In the genomic region with DNA sequence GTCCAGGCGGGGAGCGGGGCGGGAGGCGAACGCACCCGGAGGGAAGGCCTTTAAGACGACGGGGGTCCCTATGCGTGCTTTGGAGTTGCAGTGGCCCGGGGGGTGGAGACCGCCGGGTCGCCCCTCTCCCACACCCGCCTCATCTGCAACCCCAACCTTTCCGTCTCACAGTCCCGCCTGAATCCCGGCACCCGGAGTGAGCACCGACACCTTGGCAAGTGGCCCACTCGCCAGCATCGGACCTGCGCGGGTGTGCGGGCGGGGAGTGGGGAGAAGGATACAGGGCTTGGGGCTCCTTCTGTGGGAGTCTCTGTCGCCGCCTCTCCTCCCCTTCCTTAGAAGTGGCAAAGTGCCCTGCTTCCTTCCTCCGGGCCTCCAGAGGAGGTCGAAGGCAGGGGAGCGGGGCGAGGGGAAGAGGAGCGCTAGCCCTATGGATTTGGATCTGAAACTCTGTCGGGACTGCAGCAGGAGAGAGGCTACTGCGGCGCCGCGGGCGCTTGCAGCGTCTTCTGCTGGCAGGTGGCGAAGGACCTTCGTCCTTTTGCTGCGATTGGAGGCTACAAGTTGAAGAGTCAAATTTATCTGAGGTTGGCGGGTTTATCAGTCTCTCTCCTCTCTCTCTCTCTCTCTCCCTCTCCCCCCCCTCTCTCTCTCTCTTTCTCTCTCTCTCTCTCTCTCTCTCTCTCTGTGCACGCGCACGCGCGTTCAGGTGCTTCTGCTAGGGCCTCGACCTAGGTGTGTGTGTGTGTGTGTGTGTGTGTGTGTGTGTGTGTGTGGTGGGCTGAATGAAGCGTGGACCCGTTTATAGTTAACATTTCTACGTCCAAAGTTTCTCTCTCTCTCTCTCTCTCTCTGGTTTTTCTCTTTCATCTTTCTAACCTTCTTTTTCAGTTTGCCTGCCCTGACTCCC, we compare ENCODE assay signal across 8 mouse cellular contexts. TPM values are rescaled to one million over a fixed set of nuclear protein-coding genes. Genes with fewer than 3 reads are reported as not detected.
DNase-seq lines count a peak whose midpoint lies in the region; TF ChIP-seq lines count a peak whose summit lies in the region.
"Had no signal": no experiment of that assay in that cellular context is flagged by ENCODE, and none has a peak within 500 bp of the region (broad histone marks: within the 10 kb centered on the region; RNA-seq: fewer than 3 reads in every experiment).

No protein-coding gene starts in this region.

- TF ChIP-seq POLR2A in thymus, adult 2 months (IDR thresholded peaks at IDR 0.05; ENCODE audit: control insufficient read depth, extremely low read depth, insufficient read depth, low read length, poor library complexity): no peak

- no peaks in the 10 kb centered on the region for H3K4me1 ChIP-seq in thymus, adult 2 months (replicated peaks; ENCODE audit: control insufficient read depth, insufficient read depth, low read length)

- H3K27ac ChIP-seq in thymus, adult 2 months (ENCODE audit: control insufficient read depth, insufficient read depth, low read length): no peak overlapping the region

- DNase-seq in thymus, adult 2 months: peak; percentile 9
- no peak for DNase-seq in thymus, postnatal 0 days (ENCODE audit: low spot score)
- peak; percentile 82 for DNase-seq in cerebellum, adult 9-11 months
- peak; percentile 15 to 21 for DNase-seq in gastrocnemius, postnatal 4 days (ENCODE audit: low spot score in 2 of 2)
- peak; percentile 22 to 53 for DNase-seq in layer of hippocampus, adult 18-20 months (ENCODE audit: low spot score in 2 of 2)
- peak; percentile 16 for DNase-seq in mesoderm, embryonic 11.5 days (ENCODE audit: low read depth, low spot score)
- peak; percentile 16 for DNase-seq in testis, postnatal 14 days (ENCODE audit: low spot score)

- H3K4me3 ChIP-seq in thymus, adult 2 months (ENCODE audit: control insufficient read depth, insufficient read depth, low read length): no peak overlapping the region

- no peak for TF ChIP-seq CTCF in thymus, adult 2 months (IDR thresholded peaks at IDR 0.05; ENCODE audit: borderline replicate concordance, control insufficient read depth, extremely low read depth, insufficient read depth, low read length, poor library complexity)

- 5% methylated on average over 51 of the region's 52 CpGs for WGBS in thymus, adult 2 months

- peaks cover 9% of the 10 kb centered on the region; the same call in 1 of the 2 replicates for H3K27me3 ChIP-seq in thymus, adult 2 months (ENCODE audit: control insufficient read depth, insufficient read depth, low read length)

- H3K36me3 ChIP-seq in thymus, adult 2 months (ENCODE audit: control insufficient read depth, insufficient read depth, low read length): no peaks in the 10 kb centered on the region

RNA-seq across cellular contexts. Expression of a gene that starts 0.7 kb away (rescaled TPM):
- polyA plus RNA-seq in thymus, adult 2 months (2012; rRNA removed): 0.08 TPM in 1 of 2 replicates, not detected in the other
- polyA plus RNA-seq in thymus, postnatal 0 days (2015; fragmentation: Nextera tagmentation; extraction: Ambion mirVana): not detected in 2 replicates
- total RNA-seq in gastrocnemius, postnatal 4 days (2021): not detected
- 10 to 100 TPM; 17.5 to 19.7 TPM for total RNA-seq in layer of hippocampus, adult 18-20 months (2021)
- polyA plus RNA-seq: erythroblast, embryonic 14.5 days had no signal

RNA-seq across cellular contexts. Expression of a gene that starts 57.0 kb away (rescaled TPM):
- polyA plus RNA-seq in thymus, adult 2 months (2012; rRNA removed): 7.4 and 9.2 TPM in 2 replicates
- 21.0 and 21.5 TPM in 2 replicates for polyA plus RNA-seq in thymus, postnatal 0 days (2015; fragmentation: Nextera tagmentation; extraction: Ambion mirVana)
- 10 to 100 TPM; 12.7 to 14.2 TPM for total RNA-seq in gastrocnemius, postnatal 4 days (2021)
- total RNA-seq in layer of hippocampus, adult 18-20 months (2021): 10 to 100 TPM; 21.3 TPM

Comparison
In these comparisons a context has a peak if more than half of its experiments do, and no peak if none do; other contexts are left out.
1. RNA of a gene that starts 0.7 kb away (total RNA-seq): 17.5 to 19.7 TPM in layer of hippocampus, adult 18-20 months; not detected in gastrocnemius, postnatal 4 days; every median in the first group is over 10 times any median in the second.